Mouse (Mus musculus) heart, embryonic 10.5 days (tissue): Measurements from ENCODE around the gene B4galt2. TPM values are rescaled to one million over a fixed set of nuclear protein-coding genes. Genes with fewer than 3 reads are reported as not detected.

Experiments used
- DNase-seq: peaks from one replicate; pipeline ENCODE4 v3.0.0-alpha.2; 2017; ENCODE audit warnings: low spot score
- H3K27ac ChIP-seq: fragments of 300-500 bp; sonication (generic); 2 replicates; pipeline ENCODE4 v1.5.1; 2016; ENCODE audit warnings: mild to moderate bottlenecking
- H3K27me3 ChIP-seq: fragments of 300-500 bp; sonication (generic); 2 replicates; pipeline ENCODE4 v1.6.1; 2016; ENCODE audit warnings: mild to moderate bottlenecking; ENCODE audit not compliant: poor library complexity, insufficient read depth, severe bottlenecking
- H3K36me3 ChIP-seq: fragments of 300-500 bp; sonication (generic); 2 replicates; pipeline ENCODE4 v1.6.1; 2016; ENCODE audit warnings: mild to moderate bottlenecking, moderate library complexity
- H3K4me1 ChIP-seq: fragments of 300-500 bp; sonication (generic); 2 replicates; pipeline ENCODE4 v1.6.1; 2016; ENCODE audit warnings: mild to moderate bottlenecking
- H3K4me3 ChIP-seq: fragments of 300-500 bp; sonication (generic); 2 replicates; pipeline ENCODE4 v1.5.1; 2016; ENCODE audit warnings: mild to moderate bottlenecking, moderate library complexity
- H3K9me3 ChIP-seq: fragments of 300-500 bp; sonication (generic); 2 replicates; pipeline ENCODE4 v1.6.1; 2016; ENCODE audit warnings: mild to moderate bottlenecking, moderate library complexity
- WGBS: fragments of 180-500 bp; shearing (Covaris S2); methylation state at CpG from one replicate; pipeline ENCODE4 v1.1.7; 2016; 5-methylcytosine and 5-hydroxymethylcytosine counted together
- polyA plus RNA-seq: library from polyadenylated mRNA; unstranded; fragments of >200 nt; fragmentation: Nextera tagmentation; extraction: Ambion mirVana; gene quantifications from 2 replicates; pipeline ENCODE4 v1.2.1, GENCODE M21; 2016

The B4galt2 gene
- polyA plus RNA-seq, 1 experiment from 2014 or later, result 17.7 TPM

DNA sequence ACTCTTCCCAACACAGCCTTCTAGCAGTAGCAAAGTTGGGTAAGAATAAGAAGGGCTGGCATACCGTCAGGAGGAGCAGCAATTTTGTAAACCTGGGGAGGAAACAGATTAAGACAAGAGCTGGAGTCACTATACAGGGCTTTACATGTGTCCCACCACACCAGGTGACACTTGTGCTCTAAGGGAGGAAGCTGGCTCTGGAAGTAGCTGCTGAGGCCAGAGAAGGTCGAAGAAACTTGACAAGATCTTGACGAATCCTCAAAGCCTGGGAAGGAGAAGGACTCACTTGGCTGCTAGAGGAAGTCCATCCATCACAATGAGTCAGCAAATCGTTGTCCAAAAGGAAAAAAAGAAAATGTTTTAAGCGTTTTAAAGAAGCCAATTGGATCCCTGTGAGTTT lies 33.1 kb upstream of the B4galt2 start:
- DNase-seq, result no peak
- H3K27ac ChIP-seq, result peak overlapping the region; percentile 100; the same call in 1 of the 2 replicates
- no peaks in the 10 kb centered on the region for H3K27me3 ChIP-seq
- H3K9me3 ChIP-seq, result no peaks in the 10 kb centered on the region
- WGBS, result 73% methylated on average over 5 of the region's 5 CpGs
- peaks cover 56% of the 10 kb centered on the region for H3K4me1 ChIP-seq
- H3K36me3 ChIP-seq, result peaks cover 12% of the 10 kb centered on the region
- H3K4me3 ChIP-seq, result peak overlapping the region; percentile 84; the same call in 1 of the 2 replicates

DNA sequence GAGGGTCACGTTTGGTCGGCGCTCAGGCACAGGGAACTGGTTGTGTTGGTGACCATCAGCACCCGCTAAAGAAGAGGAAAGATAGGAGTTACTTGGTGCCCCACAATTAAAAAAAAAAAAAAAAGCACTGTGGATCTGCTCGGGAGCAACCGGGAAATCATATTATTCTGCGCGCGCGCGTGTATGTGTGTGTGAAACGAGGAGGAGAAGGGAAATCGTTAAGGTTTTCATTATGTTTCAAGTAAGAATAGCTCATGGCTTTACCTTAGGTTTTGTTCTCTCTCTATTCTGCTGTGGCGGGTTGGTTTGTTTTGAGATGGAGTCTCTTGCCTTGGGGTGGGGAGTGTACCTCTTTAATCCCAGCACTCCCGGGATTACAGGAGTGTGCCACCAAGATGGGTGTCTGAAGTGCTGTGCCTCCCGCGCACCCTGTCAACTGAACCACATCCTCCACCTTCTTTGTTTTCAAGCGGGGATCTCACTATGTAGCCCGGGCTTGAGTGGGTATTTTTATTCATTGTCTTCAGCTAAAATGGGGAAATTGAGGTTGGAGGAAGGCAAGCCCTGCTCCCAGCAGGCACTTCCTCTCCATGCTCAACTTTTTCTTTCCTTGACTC lies 32.3 kb upstream of the B4galt2 start:
- Histone ChIP-seq H3K36me3 (peaks cover 20% of the 10 kb centered on the region), H3K4me3 (peak overlapping the region; percentile 84), H3K27me3 (no peaks in the 10 kb centered on the region), H3K27ac (peak overlapping the region; percentile 100), H3K9me3 (no peaks in the 10 kb centered on the region), H3K4me1 (peaks cover 56% of the 10 kb centered on the region)
- DNase-seq, result no peak
- WGBS, result 6% methylated on average over 19 of the region's 19 CpGs

DNA sequence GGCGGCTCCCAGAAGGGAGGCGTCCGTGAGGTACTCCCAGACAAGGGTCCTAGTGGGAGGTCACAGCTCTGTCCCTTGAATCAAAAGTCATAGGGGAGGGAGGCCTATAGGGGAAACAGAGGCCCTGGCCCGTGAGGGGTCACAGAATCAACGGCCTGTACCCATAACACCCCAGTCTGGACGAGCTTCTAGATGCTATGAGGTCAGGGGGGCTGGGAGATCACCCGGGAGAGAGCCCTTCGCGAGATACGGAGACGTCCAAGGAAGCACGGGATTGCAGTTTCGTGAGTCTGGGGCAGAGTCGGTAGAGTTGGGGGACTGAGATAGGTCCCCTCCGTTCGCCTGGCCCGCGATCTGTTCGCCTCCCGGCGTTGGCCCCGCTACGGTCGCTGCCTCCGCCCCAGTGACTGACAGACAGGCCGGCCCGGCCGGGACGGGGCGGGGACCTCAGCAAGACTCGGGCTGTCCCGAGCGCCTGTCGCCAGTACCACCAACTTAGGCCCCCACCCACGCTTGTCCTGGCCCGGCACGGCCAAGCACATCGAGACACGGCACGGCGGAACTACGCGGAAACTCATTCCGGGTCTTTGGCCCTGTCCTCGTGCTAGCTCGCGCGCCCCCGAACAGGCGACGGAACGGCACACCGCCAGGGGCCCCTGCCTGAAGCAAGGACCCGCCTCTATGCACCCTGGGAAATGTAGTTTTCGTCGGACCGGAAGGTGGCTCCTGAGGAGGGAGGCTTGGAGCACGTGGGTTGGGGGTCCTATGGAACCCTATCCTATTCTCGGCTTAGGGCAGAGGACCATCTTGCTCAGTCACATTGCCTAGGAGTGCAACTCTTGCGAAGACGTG lies 31.5 kb upstream of the B4galt2 start, which contains the start of gene Ipo13:
Ipo13 (minus strand) TSS at position 409 of the 852 bp plus-strand sequence.
- peaks cover 56% of the 10 kb centered on the region for H3K4me1 ChIP-seq
- no peaks in the 10 kb centered on the region for H3K27me3 ChIP-seq
- WGBS, result under 1% methylated on average over 61 of the region's 61 CpGs
- H3K9me3 ChIP-seq, result no peaks in the 10 kb centered on the region
- DNase-seq, result peak; percentile 97
- peak within 1 kb of the TSS; percentile 100 for H3K27ac ChIP-seq
- H3K36me3 ChIP-seq, result peaks cover 22% of the 10 kb centered on the region
- peak within 1 kb of the TSS; percentile 84 for H3K4me3 ChIP-seq

DNA sequence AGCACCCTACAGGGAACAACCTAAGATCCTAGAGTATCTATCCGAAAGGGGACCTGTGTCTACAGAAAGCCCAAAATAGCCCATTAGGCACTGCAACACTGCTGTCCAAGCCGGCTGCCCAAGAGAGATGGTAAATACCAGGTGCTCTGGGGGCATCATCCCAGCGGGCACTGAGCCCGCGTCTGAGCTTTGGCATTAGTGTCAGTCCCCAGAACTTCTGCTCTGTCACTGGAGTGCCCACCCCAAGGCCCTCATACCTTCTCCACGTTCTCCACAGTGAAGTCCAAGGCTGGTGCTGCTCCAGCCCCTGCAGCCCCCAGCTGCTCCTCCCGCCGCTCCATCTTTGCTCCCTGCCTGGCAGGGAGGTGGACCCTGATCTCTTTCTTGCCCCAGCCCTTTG lies 30.7 kb upstream of the B4galt2 start:
- Histone ChIP-seq H3K27ac (peak overlapping the region; percentile 100), H3K36me3 (peaks cover 26% of the 10 kb centered on the region), H3K9me3 (no peaks in the 10 kb centered on the region), H3K4me1 (peaks cover 60% of the 10 kb centered on the region), H3K4me3 (peak overlapping the region; percentile 84), H3K27me3 (no peaks in the 10 kb centered on the region)
- DNase-seq, result no peak
- 12% methylated on average over 8 of the region's 8 CpGs for WGBS

DNA sequence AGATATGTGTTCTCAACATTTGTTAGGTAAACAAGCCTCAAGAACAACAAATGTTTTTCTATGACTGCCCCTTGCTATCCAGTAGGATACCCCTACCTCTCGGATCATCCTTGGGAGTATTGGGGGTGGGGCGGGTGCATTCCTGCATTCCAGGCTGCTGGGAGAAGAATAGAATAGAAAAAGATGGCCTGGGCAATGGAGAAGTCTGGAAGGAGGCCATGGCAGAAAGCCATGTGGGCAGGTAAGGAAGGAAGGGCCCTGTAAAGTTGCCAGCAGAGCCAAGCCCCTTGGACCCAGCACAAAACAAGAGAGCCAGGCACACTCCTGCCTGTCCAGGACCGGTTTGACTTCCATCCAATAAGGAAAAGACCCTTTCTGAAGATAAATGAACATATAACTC lies 30.1 kb upstream of the B4galt2 start:
- WGBS, result 47% methylated on average over 3 of the region's 3 CpGs
- Histone ChIP-seq H3K27ac (no peak overlapping the region), H3K36me3 (peaks cover 29% of the 10 kb centered on the region), H3K9me3 (no peaks in the 10 kb centered on the region), H3K4me1 (peaks cover 60% of the 10 kb centered on the region), H3K27me3 (no peaks in the 10 kb centered on the region), H3K4me3 (peak overlapping the region; percentile 84)
- no peak for DNase-seq

DNA sequence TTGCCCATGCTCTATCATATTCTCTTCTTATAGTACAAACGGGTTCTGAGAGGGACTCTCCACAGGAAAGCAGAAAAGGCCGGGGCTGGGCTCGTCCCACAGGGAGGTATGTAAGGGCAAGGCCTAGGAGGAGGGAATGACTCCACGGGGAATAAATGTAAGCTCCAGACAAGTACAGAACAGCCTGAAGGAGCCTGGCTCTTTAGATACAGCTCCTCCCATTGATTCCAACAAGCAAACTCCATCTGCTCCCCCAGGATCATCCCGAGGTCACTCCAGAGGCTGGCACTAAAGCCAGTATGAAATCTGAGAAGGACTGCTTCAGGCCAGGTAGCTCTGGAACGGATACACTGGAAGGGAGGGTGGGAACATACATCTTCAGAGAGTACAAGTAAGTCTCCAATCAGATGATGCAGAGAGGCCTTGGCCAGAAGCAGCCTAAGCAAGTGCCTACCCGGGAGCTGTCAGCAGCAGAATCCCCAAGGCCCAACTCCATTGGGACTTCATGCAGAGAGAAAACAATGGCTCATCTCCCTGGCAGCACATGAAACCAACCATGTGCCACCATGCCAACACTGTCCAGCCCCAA lies 29.5 kb upstream of the B4galt2 start:
- peak overlapping the region; percentile 84; the same call in 1 of the 2 replicates for H3K4me3 ChIP-seq

DNA sequence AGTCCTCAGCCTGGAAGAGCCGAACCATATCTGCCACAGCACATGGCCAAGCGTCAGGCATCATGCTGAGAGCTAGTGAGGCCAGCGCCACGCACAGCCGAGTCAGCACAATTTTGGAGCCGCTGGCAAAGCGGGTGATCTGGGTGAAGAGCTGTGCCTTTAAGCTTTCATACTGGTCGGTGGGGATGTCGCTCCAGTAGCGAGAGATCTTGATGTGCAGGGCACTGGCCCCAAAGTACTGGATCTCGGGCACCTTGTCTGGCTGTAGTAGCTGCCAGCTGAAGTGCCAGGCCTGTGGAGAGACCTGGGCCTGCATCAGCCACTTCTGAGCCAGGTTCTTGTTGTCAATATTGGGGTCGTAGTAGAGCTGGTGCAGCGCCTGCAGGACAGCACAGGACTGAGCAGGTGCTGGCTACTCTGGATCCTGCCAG lies 28.9 kb upstream of the B4galt2 start:
- no peak overlapping the region for H3K4me3 ChIP-seq
- DNase-seq, result peak; percentile 72
- WGBS, result 90% methylated on average over 13 of the region's 13 CpGs

More for the DNA sequence above, 29.5 kb upstream of the B4galt2 start:
- 0 out of 2 replicates have a peak overlapping the region, but pooled peaks have one; percentile 29 for H3K27ac ChIP-seq
- 69% methylated on average over 7 of the region's 7 CpGs for WGBS
- peak; percentile 69 for DNase-seq
- no peaks in the 10 kb centered on the region for H3K9me3 ChIP-seq
- peaks cover 35% of the 10 kb centered on the region for H3K36me3 ChIP-seq
- no peaks in the 10 kb centered on the region for H3K27me3 ChIP-seq
- peaks cover 54% of the 10 kb centered on the region for H3K4me1 ChIP-seq

DNA sequence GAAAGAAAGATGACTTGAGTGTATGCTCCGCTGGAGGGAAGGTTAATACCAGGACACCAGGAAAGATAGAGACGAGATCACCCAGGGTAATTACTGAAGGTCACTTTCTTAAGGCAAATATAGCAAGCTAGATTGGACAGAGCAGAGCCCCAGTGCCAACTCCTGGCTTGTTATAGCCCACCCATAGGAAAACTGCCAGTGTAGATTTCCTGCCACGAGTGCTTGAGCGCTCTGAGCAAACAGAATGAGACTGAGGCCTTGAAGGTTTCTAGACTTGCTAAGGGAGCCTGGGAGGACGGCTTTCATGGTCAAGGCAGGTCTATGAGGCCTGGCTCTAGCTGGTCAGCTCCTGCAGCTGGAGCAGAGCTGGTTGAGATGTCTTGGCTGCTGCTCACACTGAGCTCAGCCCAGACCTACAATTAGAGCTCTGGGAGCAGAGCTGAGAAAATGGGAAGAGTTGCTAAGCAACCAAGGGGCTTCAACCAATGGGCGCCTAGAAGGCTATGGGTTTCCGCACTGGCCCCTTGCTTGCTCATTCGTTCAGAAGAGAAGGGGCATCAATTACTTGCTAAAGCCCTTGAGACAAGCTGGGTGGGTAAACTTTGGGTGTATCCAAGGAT lies 25.7 kb upstream of the B4galt2 start:
- peaks cover 33% of the 10 kb centered on the region for H3K4me1 ChIP-seq
- peaks cover 66% of the 10 kb centered on the region for H3K36me3 ChIP-seq
- no peaks in the 10 kb centered on the region for H3K27me3 ChIP-seq
- H3K27ac ChIP-seq, result no peak overlapping the region
- H3K9me3 ChIP-seq, result no peaks in the 10 kb centered on the region
- DNase-seq, result no peak
- WGBS, result 81% methylated on average over 8 of the region's 8 CpGs
- no peak overlapping the region for H3K4me3 ChIP-seq

More for the DNA sequence above, 28.9 kb upstream of the B4galt2 start:
- no peak overlapping the region for H3K27ac ChIP-seq
- H3K36me3 ChIP-seq, result peaks cover 38% of the 10 kb centered on the region
- peaks cover 49% of the 10 kb centered on the region for H3K4me1 ChIP-seq
- H3K27me3 ChIP-seq, result no peaks in the 10 kb centered on the region
- H3K9me3 ChIP-seq, result no peaks in the 10 kb centered on the region

DNA sequence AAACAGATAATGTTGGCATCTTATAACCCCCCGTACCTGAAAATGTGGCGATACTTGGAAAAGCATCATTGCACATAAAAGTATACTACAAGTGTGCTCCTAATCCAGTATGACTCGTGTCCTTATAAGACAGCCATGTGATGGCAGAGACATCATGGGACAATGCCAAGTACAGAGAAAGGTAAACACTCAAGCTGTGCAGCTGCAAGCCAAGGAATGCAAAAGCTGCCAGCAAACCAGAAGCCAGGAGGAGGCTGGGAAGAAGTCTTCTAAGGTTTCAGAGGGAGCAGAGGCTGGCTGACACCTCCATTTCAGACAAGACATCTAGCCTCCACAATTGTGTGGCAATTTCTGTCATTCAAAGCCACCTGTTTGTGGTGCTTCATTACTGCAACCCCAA lies 22.9 kb upstream of the B4galt2 start:
- peaks cover 80% of the 10 kb centered on the region for H3K36me3 ChIP-seq

DNA sequence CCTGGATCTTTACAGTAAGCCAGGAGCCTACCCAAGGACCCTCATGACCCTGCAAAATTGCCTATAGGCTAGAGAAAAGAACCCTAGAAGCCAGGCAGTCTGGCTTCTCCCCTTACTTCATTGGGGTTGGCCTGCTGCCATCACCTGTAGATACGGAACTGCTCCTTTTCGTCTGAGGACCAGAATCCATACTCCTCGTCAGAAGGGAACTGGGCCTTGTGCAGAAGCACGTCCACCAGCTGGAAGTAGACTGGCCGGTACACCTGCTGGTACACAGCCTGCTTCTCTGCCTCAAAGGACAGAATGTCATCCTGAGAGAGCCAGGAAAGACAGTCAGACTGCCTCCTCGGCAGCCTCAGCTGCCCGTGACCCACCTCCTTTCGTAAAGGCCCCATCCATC lies 21.5 kb upstream of the B4galt2 start:
- 91% methylated on average over 8 of the region's 8 CpGs for WGBS
- H3K27me3 ChIP-seq, result no peaks in the 10 kb centered on the region
- no peak overlapping the region for H3K27ac ChIP-seq
- H3K9me3 ChIP-seq, result no peaks in the 10 kb centered on the region
- no peak overlapping the region for H3K4me3 ChIP-seq
- no peak for DNase-seq
- H3K36me3 ChIP-seq, result peaks cover 86% of the 10 kb centered on the region
- peaks cover 9% of the 10 kb centered on the region for H3K4me1 ChIP-seq

More for the DNA sequence above, 22.9 kb upstream of the B4galt2 start:
- H3K4me1 ChIP-seq, result peaks cover 9% of the 10 kb centered on the region
- DNase-seq, result no peak
- H3K27me3 ChIP-seq, result no peaks in the 10 kb centered on the region
- H3K4me3 ChIP-seq, result no peak overlapping the region
- H3K9me3 ChIP-seq, result no peaks in the 10 kb centered on the region
- H3K27ac ChIP-seq, result no peak overlapping the region
- 89% methylated on average over 3 of the region's 3 CpGs for WGBS

DNA sequence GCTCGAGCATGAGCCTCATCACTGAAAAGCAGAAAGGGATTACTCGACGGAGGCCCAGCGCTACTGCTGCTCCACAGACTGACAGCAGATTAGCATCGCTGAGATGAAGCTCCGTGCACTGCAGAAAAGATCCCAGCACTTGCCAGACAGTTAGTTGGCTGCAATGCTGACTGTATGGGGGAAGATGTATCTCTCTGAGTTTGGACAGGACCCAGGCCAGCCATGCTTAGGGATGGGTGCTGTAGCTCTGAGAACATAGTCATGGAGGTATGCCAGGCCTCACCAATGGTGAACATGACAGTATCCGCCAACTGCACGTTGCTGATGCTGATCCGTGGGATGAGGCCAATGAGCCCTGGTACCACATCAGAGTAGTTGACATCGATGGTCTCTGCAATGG lies 20.8 kb upstream of the B4galt2 start:
- no peak for DNase-seq
- peaks cover 5% of the 10 kb centered on the region for H3K4me1 ChIP-seq
- H3K27me3 ChIP-seq, result no peaks in the 10 kb centered on the region
- 90% methylated on average over 10 of the region's 10 CpGs for WGBS
- no peaks in the 10 kb centered on the region for H3K9me3 ChIP-seq
- H3K27ac ChIP-seq, result no peak overlapping the region
- peaks cover 90% of the 10 kb centered on the region for H3K36me3 ChIP-seq
- H3K4me3 ChIP-seq, result no peak overlapping the region

DNA sequence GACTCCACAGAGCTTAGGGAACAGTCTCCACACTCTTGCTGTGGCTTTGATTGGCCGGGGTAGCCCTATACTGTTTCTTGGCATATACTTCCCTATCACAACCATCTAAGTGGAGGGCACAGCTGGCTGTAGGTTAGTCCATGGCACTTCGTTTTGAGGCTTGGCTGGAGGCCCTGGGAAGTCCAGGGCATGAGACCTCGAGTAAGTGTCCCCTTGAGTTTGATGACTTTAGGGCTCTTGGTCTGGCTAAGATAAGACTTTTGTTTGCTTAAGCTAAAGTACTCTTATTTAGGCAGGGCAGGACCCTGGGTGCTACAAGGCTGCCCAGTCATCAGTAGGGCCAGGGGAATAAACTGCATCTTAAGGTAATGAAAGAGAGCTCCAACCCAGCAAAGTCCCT lies 14.8 kb upstream of the B4galt2 start:
- Histone ChIP-seq H3K36me3 (peaks cover 93% of the 10 kb centered on the region), H3K27me3 (no peaks in the 10 kb centered on the region), H3K27ac (no peak overlapping the region), H3K4me1 (no peaks in the 10 kb centered on the region), H3K9me3 (no peaks in the 10 kb centered on the region), H3K4me3 (no peak overlapping the region)
- no peak for DNase-seq
- WGBS, result 73% methylated on average over 3 of the region's 3 CpGs
